Mouse (Mus musculus) thymus, adult 18-20 months (tissue): ENCODE measurements around the gene Nacad.

ENCODE experiments used
- DNase-seq, 2 experiments: peaks; one replicate each; pipeline ENCODE4 v3.0.0; 2022; ENCODE audit warnings: mixed read lengths in 2 of 2

Nacad gene

DNA sequence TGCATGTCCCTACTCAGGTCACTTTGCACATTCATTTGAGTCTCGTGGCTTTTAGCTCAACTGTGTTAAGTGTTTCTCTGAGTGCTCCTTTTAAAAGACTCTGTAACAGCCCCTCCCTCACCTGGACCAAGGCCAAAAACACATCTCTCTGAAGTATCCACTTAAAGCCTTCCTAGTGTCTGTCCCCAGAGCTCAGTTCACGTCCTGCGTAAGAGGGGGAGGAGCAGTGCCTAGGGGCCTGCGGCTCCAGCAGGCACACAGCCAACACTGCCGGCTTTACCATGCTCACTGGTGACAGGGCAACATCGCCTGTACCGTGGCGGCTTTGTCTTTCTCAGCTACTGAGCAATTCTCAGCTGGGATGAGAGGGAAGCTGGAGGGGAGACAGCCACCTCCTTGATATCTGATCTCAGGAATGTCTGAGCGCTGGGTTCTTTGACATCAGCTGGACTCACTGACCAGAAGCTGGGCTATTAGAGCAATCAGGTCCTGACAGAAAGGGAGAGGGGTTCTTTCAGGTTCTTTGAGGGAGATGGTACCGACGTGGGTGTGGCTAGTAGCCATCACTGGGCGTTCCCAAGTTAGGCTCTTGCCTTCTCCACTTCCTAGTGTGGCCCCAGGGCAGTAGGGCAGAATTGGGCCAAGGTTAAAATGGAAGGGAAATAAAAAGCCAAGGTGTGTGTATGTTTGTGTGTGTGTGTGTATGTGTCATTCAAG is 1.8 kb downstream of the Nacad start:
- no peak for DNase-seq

DNA sequence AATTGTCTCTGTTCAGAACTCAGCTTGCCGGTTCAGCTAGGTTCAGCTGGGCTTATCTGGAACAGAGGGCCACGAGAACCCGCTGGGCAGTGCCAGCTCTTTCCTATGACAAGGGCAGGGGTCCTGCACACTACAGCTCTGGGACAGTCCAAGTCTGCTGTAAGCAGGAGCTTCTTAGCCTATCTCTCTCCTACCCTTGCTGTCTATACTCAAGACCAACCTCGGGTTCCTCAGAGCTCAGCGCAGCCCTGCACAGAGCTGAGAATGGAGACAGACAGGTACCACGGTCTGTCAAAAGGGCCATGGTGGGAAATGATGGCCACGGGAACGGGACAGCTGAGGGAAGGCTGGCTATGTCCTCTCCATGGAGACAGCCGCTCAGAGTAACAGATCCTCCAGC is 2.6 kb downstream of the Nacad start:
- DNase-seq, result no peak

DNA sequence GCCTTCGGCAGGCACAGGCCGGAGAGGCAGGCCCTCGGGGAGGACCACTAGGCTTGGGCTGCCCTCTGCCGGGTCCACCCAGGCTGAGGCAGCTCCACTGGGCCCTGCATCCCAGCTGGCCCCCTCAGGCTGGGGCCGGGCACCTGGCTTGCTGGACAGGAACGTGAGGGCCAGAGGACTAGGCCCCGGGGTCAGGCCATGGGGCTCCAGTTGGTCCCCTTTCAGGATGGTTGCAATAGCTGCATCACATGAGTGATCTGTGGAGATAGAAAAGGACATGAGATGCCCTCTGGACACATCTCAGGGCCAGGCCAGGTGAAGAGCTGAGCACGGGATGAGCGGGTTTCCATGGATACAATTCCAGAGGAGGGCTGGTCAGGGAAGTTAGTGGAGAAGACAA is 3.2 kb downstream of the Nacad start:
- no peak for DNase-seq

DNA sequence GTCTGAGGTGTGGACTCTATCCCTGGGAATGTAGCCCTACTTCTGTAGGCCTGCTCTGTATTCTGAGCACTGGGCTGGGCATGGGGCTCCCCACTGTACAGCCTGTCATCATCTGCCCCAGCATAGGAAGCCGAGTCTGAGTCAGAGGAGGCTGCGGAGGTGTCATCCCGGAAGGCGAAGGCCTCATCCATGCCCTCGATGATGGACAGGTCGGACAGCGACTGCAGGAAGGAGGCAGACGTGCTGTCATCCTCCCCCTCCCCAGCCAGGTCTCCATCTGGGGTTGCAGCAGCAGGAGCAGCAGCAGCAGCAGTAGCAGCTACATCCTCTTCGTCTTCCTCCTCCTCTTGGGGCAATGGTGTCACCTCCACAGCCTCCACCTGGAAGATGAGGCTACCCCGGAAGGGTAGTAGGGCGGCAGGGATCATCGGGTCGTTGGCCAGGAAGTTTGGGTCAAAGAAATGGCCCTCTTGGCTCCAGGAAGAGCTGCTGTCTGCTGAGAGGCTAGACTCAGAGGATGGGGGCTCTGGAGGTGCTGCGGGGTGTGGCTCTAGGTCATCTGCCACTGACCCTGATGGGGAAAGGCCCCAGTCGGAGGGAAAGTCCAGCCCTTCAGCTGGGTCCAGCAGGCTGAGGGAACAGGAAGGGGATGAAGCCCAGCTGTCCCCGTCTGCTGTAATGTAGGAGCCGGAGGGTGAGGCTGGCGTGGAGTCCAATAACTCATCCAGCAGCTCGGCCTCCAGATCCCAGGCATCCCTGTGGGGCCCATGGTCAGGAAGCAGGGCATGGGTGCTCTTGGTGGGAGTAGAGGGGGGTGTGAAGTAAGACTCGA is 4.0 kb downstream of the Nacad start:
- DNase-seq, result no peak

DNA sequence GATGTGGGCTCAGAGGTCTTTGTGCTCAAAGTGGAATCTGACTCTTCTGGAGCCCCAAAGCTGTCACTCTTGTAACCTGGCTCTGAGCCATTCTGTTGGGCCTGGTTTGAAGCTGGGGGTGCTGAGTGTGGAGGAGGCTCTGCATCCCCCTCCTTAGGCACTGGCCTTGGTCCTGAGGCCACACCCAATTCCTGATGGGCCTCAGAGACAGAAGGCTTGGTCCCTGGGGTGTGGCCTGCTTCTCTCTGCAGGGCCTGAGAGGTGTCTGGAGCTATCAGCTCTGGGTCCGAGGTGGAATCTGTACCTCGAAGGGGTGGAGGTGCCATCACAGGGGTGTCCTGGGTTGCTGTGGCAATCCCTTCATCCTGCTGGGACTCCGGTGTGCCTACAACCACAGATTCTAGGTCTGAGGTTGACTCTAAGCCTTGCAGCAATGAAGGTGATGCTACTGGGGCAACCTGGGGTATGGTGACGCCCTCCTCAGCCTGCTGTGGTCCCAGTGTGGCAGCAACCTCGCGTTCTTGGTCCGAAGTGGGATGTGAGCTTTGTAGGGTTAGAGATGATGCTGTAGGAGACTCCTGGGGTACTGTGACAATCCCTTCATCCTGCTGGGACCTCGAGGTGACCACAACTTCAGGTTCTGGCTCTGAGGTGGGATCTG is 5.4 kb downstream of the Nacad start:
- DNase-seq, result no peak

DNA sequence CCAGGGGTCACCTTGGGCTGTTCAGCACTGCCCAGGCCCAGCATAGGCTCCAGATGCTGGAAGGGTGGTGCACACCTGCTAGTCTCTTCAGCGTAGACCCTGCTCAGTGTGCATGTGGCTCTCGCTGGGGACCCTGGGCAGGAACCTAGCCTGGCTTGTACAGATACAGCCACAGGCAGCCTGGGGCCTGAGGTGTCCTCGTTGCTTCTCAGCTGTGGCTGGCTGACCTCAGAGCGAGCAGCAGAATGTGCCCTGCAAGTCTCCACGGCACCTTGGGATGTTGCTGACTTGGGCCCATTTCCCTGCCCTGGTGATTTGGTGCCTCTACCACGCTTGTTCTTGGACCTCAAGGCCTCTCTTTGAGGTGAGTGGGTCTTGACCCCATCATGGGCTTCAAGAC is 6.0 kb downstream of the Nacad start:
- DNase-seq, result no peak

DNA sequence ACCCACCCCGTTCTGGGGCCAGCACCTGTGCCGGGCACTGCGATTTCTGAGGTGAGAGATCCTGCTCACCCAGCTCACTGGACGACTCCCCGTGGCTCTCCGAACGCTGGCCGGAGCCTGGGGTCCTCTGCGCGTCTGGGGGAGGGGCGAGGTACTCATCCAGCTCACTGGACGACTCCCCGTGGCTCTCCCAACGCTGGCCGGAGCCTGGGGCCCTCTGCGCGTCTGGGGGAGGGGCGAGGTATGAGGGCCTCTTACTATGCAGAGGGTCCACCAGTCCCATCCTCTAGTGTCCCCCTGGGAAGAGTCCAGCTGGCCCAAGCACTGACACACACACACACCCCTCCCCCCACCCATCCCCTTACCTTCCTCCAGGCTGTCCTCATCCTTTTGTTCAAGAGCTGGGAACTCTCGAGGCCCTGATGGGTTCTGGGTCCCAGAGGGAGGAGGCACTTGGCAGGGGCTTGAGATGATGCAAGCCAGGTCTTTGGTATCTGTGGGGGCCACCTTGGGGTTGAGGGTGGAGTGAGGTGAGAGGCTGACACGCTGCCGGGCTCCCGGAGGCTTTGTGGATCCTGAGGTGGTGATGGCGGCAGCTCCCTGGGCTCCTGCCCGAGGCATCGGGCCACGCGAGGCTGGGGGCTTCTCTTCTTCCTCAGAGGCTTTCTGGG is 6.7 kb downstream of the Nacad start:
- no peak for DNase-seq

DNA sequence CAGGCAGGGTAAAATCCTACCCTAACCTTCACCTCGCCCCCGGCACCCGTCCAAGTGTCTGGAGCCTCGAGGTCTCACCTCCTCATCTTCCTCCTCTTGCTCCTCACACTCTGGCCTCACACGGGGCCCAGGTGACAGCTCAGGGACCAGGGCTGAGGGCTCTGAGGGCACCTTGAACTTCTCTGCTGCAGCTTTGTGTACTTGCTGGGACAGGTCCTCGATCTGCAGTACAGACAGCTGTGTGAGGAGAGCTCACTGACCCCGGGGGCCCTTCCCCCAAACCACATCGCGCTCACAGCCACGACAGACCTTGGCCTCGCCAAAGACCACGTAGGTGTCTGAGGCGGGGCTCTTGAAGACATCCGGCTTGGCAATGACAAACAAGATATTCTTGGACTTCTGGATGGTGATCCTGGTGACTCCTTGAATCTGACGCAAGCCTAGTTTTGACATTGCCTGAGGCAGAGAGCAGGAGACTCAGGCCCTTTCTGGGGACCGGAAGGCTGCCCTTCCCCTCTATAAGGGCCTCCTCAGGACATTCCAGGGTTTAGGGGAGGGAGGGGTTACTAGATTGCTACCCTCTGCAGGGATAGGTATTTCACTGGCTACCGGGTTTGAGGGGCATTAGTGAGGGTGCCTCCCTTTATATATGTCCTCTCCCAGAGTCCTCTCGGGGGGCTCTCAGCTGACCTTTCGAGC is 7.5 kb downstream of the Nacad start:
- no peak for DNase-seq

DNA sequence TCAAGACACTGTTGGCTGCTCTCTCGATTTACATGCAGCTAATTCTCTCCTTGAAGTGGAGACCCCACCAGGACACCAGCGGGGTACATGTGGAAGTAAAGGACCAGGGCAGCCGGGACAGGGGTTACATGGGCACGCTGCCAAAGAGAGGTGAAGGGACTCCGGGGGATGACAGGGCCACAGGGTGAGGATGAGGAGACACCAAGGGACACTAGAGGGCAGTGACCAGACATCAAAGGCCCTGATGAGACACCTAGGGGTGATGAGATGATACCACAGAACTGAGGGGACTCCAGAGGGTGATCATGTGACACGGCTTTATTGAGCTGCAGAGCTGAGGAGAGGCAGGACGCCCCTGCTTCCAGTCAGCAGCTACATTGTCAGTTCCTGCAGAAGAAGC is 8.3 kb downstream of the Nacad start:
- DNase-seq, result no peak

DNA sequence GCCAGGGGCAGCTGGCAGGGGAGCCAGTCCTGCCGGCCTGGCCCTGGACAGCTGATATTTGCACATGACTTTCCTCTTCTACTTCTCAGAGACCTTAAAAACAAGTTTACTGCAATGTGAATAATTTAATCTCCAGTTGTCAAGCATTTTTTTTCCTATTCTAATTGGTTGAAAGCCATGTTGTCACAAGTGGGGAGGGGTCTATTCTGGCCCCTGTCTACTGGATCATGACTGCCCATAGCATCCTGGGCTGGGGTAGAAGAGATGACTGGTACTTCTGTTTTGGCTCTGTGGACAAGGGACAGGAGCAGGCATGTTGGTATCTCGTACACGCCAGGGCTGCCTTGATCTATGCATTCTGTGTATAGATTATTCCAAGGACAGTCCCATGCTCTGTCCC is 9.2 kb downstream of the Nacad start:
- DNase-seq, result no peak

DNA sequence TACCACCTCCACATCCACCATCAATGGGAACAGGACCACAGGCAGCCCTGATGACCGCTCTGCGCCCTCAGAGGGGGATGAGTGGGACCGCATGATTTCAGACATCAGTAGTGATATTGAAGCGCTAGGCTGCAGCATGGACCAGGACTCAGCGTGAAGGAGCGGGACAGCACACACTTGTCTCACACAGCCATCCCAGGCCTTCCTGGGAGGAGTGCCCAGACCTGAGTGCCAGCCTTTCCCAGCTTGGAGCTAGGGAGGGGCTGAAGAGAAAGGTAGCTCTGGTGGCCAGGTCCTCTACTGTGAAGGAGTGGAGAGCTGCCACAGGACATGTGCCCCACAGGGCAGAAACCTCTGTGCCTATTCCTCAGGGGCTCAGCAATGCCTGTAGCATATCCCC is 9.6 kb downstream of the Nacad start:
- no peak for DNase-seq

DNA sequence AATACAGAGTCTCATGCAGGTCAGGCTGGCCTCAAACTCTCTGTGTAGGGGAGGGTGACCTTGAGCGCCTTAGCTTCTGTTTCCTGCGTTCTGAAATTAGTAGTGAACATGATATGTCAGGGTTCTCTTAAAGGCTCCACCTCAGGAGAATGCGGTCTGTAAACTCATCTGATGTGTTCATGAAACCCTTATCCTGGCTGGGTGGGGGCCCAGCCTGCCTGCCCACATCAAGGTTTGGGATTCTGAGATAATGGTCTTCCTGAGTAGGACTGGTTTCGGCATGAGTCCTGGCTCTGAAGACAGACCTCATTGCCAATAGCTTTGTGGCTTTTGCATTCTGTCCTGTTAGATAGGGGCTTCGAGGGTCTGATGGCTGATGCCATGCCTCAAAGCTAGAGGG is 10.5 kb downstream of the Nacad start:
- no peak for DNase-seq

DNA sequence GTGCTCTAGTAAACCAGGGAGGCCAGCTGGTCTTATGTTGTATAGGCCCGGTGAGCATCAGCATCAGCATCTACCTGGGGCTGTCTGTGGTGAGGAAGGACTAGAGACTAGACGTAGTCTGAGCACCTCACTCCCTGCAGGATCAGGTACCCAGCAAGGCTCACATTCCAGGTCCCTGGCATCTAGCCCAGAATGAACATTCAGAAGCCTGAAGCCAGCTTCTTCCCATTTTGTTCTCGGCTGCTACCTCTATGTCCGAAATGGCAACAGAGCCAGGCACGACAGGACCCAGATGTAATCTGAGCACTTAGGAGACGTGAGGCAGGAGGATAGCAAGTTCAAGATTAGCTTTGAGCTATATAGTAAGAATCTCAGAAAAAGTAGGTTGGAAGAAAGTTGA is 11.0 kb downstream of the Nacad start:
- DNase-seq, result no peak

DNA sequence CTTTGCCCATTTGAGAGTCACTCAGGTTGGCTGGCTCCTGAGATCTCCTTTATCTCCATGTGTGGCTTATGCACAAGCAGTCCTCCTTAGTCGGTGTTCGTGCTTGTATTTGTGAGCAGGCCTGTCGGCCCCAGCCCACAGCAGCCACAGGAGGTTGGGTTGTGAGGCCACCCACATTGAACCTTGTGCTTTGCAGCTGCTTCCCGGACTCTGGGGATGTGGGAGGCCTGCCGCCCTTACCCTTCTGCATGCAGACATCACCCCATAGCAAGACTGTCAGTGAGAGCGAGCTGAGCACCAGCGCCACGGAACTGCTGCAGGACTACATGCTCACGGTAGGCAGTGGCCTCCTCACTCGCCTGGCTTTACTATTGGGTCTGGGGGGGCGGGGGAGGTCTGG is 12.4 kb downstream of the Nacad start:
- no peak for DNase-seq

DNA sequence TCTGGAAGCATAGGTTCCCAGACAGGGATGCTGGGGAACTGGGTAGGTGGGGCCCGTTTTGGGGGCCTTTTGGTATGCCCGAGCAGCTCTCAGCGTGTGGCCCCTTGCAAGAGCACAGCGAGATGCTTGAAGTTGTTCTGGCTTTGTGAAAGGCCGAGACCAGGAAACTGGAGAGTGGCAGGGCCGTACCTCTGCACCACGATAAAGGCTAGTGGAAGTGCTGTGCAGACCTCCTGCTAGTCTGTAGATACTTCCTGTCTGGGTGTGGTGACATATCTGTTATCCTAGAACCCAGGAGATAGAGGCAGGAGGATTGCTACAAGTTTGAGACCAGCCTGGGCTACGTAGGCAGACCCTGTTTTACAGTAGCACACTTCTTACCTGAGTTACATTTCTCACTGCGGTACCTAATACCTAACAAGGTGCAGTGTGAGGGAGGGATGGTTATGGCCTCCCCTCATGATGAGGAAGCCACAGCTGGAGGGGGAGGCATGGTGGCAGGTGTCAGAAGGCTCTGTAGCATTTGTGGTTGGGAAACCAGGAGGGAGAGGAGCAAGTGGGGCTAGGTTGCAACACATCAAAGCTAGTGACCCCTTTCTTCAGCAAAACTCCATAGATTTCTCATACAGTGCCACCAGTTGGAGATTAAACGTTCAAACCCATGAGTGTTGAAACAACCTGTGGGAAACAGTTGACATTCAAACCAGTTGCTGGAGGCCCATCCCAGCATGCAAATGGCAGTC is 14.7 kb downstream of the Nacad start:
- DNase-seq, result no peak

DNA sequence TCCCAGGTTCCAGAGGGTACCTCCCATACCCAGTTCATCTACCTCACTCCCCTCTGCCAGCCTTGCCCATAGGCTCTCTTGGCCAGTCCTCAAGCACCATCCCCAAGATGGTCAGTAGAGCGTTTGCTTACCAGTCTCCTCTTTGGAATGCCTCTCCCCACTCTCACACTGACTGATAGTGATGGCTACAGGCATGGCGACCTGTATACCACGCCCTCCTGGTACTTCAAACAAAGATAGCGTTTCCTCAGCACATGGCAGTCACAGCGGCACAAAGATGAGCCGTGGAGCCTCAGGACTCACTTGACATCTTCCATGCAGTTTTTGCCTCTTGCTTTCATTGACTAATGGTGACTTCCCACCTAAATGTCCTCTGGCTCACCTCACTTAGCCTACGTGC is 16.0 kb downstream of the Nacad start:
- DNase-seq, result no peak

DNA sequence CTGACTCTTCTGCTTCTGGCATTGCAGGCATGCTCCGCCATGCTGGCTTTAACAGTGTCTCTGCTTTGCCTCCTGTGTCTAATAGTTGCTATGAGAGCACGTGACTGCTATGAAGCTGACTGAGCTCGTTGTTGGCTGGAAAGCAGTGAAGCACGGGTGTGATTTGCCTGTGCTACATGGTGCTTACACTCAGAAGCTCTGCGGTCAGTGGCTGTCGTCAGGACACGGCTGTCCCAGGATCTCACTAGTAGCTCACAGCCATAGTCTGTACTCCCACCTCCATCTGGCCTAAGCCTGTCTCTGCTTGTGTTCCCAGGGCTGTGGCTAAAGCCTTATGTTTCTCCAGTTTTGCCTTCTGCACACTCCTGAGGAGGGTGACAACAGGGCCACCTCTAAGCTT is 17.6 kb downstream of the Nacad start:
- DNase-seq, result no peak

DNA sequence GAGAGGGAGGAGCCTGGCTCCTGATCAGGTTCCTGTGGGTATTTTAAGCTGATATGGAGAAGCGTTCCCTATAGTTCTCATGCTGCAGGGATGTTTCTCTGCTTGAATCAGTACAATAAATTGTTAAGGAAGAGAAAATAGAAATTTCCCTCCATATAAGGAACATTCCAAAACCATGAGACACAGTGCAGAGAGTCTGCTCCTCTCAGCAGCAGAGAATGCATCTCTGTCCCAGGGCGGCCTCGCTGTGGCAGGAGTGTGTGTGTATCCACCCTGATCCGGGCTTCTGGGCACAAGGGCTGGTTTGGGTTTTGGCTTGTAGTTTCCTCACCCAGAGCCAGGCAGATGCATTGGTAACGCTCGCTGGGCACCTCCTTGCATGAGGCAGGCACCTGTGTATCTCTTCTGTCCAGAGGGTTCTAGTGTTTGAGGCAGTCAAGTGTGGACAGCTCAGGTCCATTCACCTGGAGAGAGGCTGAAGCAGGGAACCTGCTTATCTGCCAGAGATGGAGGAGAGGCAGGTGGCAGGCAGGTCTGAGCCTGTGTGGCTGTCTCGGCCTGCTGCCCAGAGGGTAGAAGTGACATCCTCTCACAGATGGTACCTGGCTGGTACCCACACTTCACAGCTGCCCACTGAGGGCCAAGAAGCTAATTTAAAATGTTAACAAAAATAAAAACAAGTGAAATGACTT is 18.5 kb downstream of the Nacad start:
- DNase-seq, result no peak

DNA sequence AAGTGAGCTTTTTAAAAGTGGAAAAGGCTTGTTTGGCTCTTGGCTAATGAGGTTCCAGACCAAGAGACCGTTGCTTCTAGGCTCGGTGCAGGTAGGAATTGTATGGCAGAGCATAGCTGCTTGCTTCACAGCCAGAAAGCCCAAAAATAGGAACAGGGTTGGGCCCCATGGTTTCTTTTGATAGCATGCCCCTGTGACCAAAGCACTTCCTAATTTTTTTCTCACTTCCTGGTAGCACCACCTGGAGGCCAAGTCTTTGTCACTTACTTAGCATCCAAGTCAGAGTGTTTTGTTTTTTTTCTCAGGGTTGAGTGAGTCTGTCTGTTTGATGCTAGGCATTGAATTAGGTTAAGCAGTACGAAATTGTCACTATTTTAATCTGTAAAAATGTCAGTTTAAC is 19.2 kb downstream of the Nacad start:
- no peak for DNase-seq

DNA sequence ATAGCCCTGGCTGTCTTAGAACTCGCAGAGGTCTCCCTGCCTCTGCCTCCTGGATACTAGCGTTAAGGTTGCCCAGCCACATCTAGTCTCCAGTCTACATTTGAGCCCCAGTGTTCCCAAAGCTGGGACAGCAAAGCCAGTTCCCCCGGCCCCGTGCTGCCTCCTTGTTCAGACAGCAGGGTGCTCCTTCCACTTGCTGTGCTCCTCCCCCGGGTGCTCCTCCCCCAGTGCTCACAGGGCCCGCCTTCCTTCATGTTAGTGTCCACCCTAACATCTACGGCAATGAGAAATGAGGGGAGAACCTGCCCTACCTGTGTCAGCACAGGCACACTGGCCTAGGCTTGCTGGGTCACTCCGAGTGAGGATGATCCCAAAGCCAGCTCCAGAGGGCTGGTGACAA is 20.1 kb downstream of the Nacad start:
- no peak for DNase-seq

DNA sequence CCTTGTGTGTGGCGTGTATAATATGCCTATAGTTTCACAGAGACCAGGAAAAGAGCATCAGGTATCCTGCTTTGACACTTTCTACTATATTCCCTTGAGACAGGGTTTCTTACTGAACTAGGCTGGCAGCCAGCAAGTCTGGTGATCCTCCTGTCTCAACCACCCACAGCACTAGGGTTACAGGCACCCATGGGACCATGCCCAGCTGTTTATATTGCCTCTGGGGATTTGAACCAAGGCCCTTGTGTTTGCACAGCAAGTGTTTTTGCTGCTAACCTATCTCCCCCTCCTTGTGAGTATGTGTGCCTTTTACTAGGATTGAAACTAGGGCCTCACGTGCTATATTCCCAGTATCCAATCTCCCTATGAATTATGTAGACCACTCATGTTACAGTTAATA is 24.3 kb downstream of the Nacad start:
- no peak for DNase-seq
